Mouse (Mus musculus): ENCODE data around the gene Olfr885.

Gene Olfr885

GRCm38 (mm10) chr9:38061022-38061421 is at the start of gene Olfr885:
Gene Olfr885, plus strand, starts transcription at chr9:38061322.
- no peak for DNase-seq

GRCm38 (mm10) chr9:38025508-38025907 is 35.6 kb upstream of the Olfr885 start, which contains the start of gene Olfr883:
Gene Olfr883, plus strand, starts transcription at chr9:38025808.
- no peak for DNase-seq

- no peak for DNase-seq
These were observed 14.9 kb upstream of the Olfr885 start, which contains the start of gene Olfr884 for GRCm38 (mm10) chr9:38046255-38046654. Gene Olfr884, plus strand, starts transcription at chr9:38046555.

- no peak for DNase-seq
These were observed 22.6 kb downstream of the Olfr885 start, which contains the start of gene Olfr887 for GRCm38 (mm10) chr9:38083772-38084171. Gene Olfr887, plus strand, starts transcription at chr9:38084072.

- DNase-seq = no peak
These were observed 46.7 kb downstream of the Olfr885 start, which contains the start of gene Olfr888 for GRCm38 (mm10) chr9:38107828-38108227. Gene Olfr888, plus strand, starts transcription at chr9:38108128.
